Mouse (Mus musculus): ENCODE results near the gene Gan. TPM values are rescaled to one million over a fixed set of nuclear protein-coding genes. Genes with fewer than 3 reads are reported as not detected.

The Gan gene
- polyA plus RNA-seq, 1 experiment from 2014 or later: 3.3 TPM

DNA sequence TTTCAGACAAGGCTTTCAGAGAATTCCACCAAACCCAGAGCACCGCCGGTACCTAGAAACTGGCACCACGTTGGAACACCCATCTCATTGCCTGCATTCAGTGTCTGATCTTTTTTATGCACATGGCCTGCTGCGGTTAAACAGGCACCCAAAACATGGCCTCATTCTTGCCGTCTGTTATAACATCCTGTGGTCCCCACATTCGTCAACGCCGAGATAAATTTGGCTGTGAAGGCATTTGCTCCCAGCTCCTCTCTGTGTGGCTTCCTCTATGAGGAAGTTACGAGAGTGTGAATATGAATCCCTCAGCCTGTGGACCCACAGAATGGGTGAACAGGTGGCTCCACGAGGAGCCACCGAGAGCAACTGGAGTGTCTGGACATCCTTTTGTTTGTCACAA, 90.4 kb downstream of the Gan start:
- no peak overlapping the region for H3K4me3 ChIP-seq (ENCODE audit: low read depth, low read length)
- no peaks in the 10 kb centered on the region for H3K9me3 ChIP-seq (ENCODE audit: low read length)
- TF ChIP-seq CTCF (IDR thresholded peaks at IDR 0.05): no peak
- no peak for TF ChIP-seq EP300 (IDR thresholded peaks at IDR 0.05)
- 58% methylated on average over 11 of the region's 11 CpGs for WGBS
- ATAC-seq (no peak), DNase-seq (ENCODE audit: low spot score) (no peak)
- H3K4me1 ChIP-seq (ENCODE audit: insufficient read depth, low read depth, low read length): no peaks in the 10 kb centered on the region
- no peak overlapping the region for H3K4me2 ChIP-seq (replicated peaks; ENCODE audit: low read depth, low read length)
- no peaks in the 10 kb centered on the region for H3K36me3 ChIP-seq (ENCODE audit: insufficient read depth, low read length)
- no peaks in the 10 kb centered on the region for H3K27me3 ChIP-seq (replicated peaks; ENCODE audit: insufficient read depth, low read length)
- H3K9ac ChIP-seq (replicated peaks; ENCODE audit: low read depth): no peak overlapping the region
- no peak overlapping the region for H3K27ac ChIP-seq (ENCODE audit: low read length)

DNA sequence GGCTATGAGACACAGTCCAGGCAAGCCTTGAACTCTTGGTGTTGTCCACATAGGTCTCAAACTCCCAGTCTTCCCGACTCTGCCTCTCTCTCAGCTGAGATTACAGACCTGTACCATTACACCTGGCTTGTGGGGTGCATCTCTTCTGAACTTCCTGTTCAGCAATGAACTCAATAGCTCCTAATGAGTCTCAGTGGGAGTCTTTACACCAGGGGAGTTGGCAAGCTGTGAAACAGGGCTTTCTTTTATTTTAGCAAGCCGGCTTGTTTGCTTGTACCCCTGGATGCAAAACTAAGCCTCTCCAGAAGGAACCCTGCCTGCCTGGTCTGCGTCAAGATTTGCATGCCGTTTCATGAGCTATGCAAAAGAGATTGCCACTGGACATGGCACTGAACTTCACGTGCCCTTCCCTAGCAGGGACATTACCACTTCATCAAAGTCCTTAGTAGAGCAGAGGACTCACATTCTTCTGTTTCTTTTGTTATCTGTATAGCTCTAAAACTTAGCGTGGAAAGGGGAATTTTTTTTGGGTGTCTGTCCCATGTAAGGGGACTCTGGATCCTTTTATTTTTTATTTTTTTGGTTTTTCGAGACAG, 93.2 kb downstream of the Gan start:
- no peak overlapping the region for H3K9ac ChIP-seq (replicated peaks; ENCODE audit: low read depth)
- no peak overlapping the region for H3K27ac ChIP-seq (ENCODE audit: low read length)
- H3K9me3 ChIP-seq (ENCODE audit: low read length): no peaks in the 10 kb centered on the region
- 0 out of 2 replicates have a peak, but pooled peaks cover 3% of the 10 kb centered on the region for H3K4me1 ChIP-seq (ENCODE audit: insufficient read depth, low read depth, low read length)
- H3K4me3 ChIP-seq (ENCODE audit: low read depth, low read length): no peak overlapping the region
- no peaks in the 10 kb centered on the region for H3K27me3 ChIP-seq (replicated peaks; ENCODE audit: insufficient read depth, low read length)
- WGBS: 46% methylated on average over 7 of the region's 7 CpGs
- DNase-seq (ENCODE audit: low spot score) (no peak), ATAC-seq (no peak)
- H3K36me3 ChIP-seq (ENCODE audit: insufficient read depth, low read length): no peaks in the 10 kb centered on the region
- no peak overlapping the region for H3K4me2 ChIP-seq (replicated peaks; ENCODE audit: low read depth, low read length)
- no peak for TF ChIP-seq CTCF (IDR thresholded peaks at IDR 0.05)
- no peak for TF ChIP-seq EP300 (IDR thresholded peaks at IDR 0.05)

DNA sequence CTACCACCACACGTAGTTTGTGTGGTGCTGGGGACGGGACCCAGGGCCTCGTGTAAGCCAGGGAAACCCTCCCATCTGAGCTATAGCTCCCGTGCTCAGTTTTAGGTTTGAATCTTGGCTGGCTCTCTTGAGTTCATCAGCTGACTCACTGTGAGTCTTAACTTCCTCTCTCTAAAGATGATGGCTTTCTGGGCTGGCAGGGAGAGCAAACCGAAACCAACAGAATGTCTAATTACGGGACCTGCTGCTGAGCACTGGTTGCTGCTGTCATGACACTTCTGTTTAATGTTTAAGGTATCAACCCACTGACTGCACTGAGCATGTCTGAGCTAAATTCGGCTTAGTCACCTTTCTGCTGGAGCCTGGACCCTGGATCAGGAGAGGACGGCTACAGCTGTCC, 94.7 kb downstream of the Gan start:
- H3K36me3 ChIP-seq (ENCODE audit: insufficient read depth, low read length): no peaks in the 10 kb centered on the region
- no peak overlapping the region for H3K4me3 ChIP-seq (ENCODE audit: low read depth, low read length)
- ATAC-seq (no peak), DNase-seq (ENCODE audit: low spot score) (no peak)
- no peak overlapping the region for H3K27ac ChIP-seq (ENCODE audit: low read length)
- H3K9ac ChIP-seq (replicated peaks; ENCODE audit: low read depth): no peak overlapping the region
- H3K27me3 ChIP-seq (replicated peaks; ENCODE audit: insufficient read depth, low read length): no peaks in the 10 kb centered on the region
- H3K9me3 ChIP-seq (ENCODE audit: low read length): no peaks in the 10 kb centered on the region
- TF ChIP-seq EP300 (IDR thresholded peaks at IDR 0.05) (no peak), CTCF (IDR thresholded peaks at IDR 0.05) (no peak)
- no peak overlapping the region for H3K4me2 ChIP-seq (replicated peaks; ENCODE audit: low read depth, low read length)
- 0 out of 2 replicates have a peak, but pooled peaks cover 3% of the 10 kb centered on the region for H3K4me1 ChIP-seq (ENCODE audit: insufficient read depth, low read depth, low read length)
- 90% methylated on average over 8 of the region's 8 CpGs for WGBS

DNA sequence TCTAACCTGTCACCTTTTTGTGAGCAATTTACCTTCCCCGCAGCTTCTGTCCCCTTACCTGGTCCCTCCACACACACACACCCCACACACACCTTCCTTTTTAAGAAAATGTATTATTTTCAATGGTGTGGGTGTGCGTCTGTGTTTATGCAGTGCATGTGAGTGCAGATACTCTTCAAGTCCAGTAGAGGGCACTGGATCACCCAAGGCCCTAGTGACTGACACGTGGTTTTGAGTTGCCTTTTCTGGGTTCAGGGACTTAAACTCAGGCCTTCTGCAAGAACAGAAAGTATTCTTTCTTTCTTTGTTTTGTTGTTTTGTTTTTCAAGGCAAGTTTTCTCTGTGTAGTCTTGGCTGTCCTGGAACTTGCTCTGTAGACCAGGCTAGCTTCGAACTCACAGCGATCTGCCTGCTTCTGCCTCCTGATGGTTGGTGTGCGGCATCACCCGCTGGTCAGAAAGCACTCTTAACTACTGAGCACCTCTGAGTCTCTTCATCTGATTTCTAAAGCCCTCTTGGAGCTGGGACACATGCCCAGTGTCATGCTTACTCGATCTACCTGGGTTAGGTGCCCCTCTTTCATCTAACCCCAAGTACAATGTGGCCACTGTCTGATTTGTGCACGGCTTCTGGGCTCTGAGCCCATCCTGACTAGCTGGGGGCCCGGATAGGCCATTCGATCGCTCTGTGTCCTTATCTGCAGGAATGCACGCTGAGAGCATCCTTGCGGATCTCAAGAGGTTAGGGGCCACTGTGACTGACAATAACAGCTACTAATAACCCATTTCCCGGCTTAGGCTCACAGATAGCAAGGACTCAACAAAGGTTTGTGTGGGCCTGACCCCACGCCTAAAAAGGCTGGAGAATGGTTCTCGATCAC, 95.7 kb downstream of the Gan start:
- peak; percentile 36 for TF ChIP-seq CTCF (IDR thresholded peaks at IDR 0.05)
- TF ChIP-seq EP300 (IDR thresholded peaks at IDR 0.05): no peak
- Histone ChIP-seq H3K27me3 (replicated peaks; ENCODE audit: insufficient read depth, low read length) (no peaks in the 10 kb centered on the region), H3K4me3 (ENCODE audit: low read depth, low read length) (no peak overlapping the region), H3K27ac (ENCODE audit: low read length) (no peak overlapping the region), H3K9me3 (ENCODE audit: low read length) (no peaks in the 10 kb centered on the region), H3K36me3 (ENCODE audit: insufficient read depth, low read length) (no peaks in the 10 kb centered on the region), H3K9ac (replicated peaks; ENCODE audit: low read depth) (no peak overlapping the region), H3K4me1 (ENCODE audit: insufficient read depth, low read depth, low read length) (peaks cover 3% of the 10 kb centered on the region; the same call in 1 of the 2 replicates), H3K4me2 (replicated peaks; ENCODE audit: low read depth, low read length) (no peak overlapping the region)
- no peak for DNase-seq (ENCODE audit: low spot score)
- 66% methylated on average over 17 of the region's 17 CpGs for WGBS
- ATAC-seq: no peak

DNA sequence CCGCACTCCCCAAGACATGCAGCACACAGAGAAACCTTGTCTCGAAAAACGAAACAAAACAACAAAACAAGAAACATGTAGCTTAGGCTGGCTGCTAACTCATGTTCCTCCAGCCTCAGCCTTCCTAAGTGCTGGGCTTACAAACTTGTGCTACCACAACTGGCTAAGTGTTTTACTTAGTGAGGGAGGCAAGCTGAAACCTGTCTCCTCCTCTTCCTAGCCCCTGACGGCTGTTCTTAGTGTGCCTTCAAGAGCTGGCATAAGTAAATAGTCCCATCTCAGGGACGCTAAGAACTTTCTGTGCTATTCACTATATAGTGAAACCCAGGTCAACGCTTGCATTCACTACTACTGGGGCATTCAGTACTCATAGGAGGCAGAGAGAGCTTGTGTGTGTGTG, 96.6 kb downstream of the Gan start:
- TF ChIP-seq CTCF (IDR thresholded peaks at IDR 0.05) (no peak), EP300 (IDR thresholded peaks at IDR 0.05) (no peak)
- H3K36me3 ChIP-seq (ENCODE audit: insufficient read depth, low read length): no peaks in the 10 kb centered on the region
- H3K4me3 ChIP-seq (ENCODE audit: low read depth, low read length): no peak overlapping the region
- 64% methylated on average over 6 of the region's 6 CpGs for WGBS
- H3K4me2 ChIP-seq (replicated peaks; ENCODE audit: low read depth, low read length): no peak overlapping the region
- H3K9ac ChIP-seq (replicated peaks; ENCODE audit: low read depth): no peak overlapping the region
- no peaks in the 10 kb centered on the region for H3K9me3 ChIP-seq (ENCODE audit: low read length)
- DNase-seq (ENCODE audit: low spot score) (peak; percentile 62), ATAC-seq (no peak)
- peaks cover 6% of the 10 kb centered on the region; the same call in 1 of the 2 replicates for H3K4me1 ChIP-seq (ENCODE audit: insufficient read depth, low read depth, low read length)
- H3K27me3 ChIP-seq (replicated peaks; ENCODE audit: insufficient read depth, low read length): no peaks in the 10 kb centered on the region
- H3K27ac ChIP-seq (ENCODE audit: low read length): 0 out of 2 replicates have a peak overlapping the region, but pooled peaks have one; percentile 6

DNA sequence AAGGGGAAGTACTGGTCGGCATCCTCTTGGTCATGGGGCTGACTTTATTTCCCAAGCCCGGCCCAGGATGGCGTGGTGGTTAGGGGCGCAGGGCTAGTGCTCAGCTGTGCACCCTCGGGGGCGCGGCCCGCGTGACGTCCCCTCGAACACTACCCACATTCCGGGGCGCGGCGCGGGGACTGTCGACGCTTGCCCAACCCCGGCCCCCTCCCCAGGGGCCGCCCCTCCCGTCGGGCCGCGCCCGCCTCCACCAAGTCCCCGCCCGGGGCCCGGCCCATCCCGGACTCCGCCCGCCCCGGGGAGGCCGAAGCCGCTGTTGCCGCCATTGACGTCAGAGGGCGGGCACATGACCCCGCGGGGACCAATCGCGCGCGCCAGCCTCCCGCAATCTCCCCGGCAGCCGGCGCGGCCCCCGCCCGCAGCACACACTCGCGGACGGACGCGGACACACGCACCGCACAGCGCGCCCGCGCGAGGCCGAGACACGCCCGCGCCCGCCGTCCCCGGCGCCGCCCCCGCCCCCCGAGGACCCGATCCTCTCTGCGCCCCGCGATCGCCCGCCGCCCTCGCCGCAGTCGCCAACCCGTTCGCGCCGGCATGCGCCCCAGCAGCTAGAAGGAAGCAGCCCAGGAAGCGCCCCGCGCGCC, 98.5 kb downstream of the Gan start:
- DNase-seq (ENCODE audit: low spot score) (peak; percentile 96), ATAC-seq (peak; percentile 93)
- Histone ChIP-seq H3K9ac (replicated peaks; ENCODE audit: low read depth) (peak overlapping the region; percentile 94), H3K4me2 (replicated peaks; ENCODE audit: low read depth, low read length) (peak overlapping the region; percentile 78), H3K27me3 (replicated peaks; ENCODE audit: insufficient read depth, low read length) (no peaks in the 10 kb centered on the region), H3K4me3 (ENCODE audit: low read depth, low read length) (peak overlapping the region; percentile 96), H3K9me3 (ENCODE audit: low read length) (no peaks in the 10 kb centered on the region), H3K27ac (ENCODE audit: low read length) (peak overlapping the region; percentile 95), H3K4me1 (ENCODE audit: insufficient read depth, low read depth, low read length) (peaks cover 20% of the 10 kb centered on the region; the same call in 1 of the 2 replicates), H3K36me3 (ENCODE audit: insufficient read depth, low read length) (no peaks in the 10 kb centered on the region)
- TF ChIP-seq EP300 (IDR thresholded peaks at IDR 0.05) (no peak), CTCF (IDR thresholded peaks at IDR 0.05) (no peak)
- under 1% methylated on average over 70 of the region's 92 CpGs for WGBS

Data from lung, postnatal 0 days (tissue).